Mouse (Mus musculus) CH12.LX (cell line): ENCODE results near the gene Atrnl1.

Experiments used
- CHD1 ChIP-seq: IDR thresholded peaks from 2 replicates; pipeline ENCODE4 v1.6.1; 2012; ENCODE audit warnings: low read depth, low read length, improper control_type of control experiment, inconsistent platforms
- ETS1 ChIP-seq: conservative IDR thresholded peaks from 2 replicates; pipeline ENCODE4 v1.6.1; 2012; ENCODE audit warnings: low read depth, mild to moderate bottlenecking, inconsistent platforms, low read length, improper control_type of control experiment, moderate library complexity
- MAX ChIP-seq: IDR thresholded peaks from 2 replicates; pipeline ENCODE4 v1.6.1; 2011; ENCODE audit warnings: low read length, improper control_type of control experiment

GRCm38 (mm10) chr19:58068958-58069357 lies 458.1 kb downstream of the Atrnl1 start:
- TF ChIP-seq CHD1 = no peak
- TF ChIP-seq MAX = no peak
- TF ChIP-seq ETS1 = no peak
